Mouse (Mus musculus): ENCODE measurements around the gene Antxr1. TPM values are rescaled to one million over a fixed set of nuclear protein-coding genes. Genes with fewer than 3 reads are reported as not detected.

Antxr1 gene
- total and polyA plus RNA-seq, 2 experiments = 0.28 to 0.92 TPM

GRCm38 (mm10) chr6:87119975-87120374 lies 215.6 kb downstream of the Antxr1 start:
- H3K27me3 ChIP-seq (ENCODE audit: control insufficient read depth, insufficient read depth, low read length) = no peaks in the 10 kb centered on the region
- no peak for TF ChIP-seq POLR2A (IDR thresholded peaks at IDR 0.05; ENCODE audit: extremely low read depth, insufficient read depth, low read length)
- no peaks in the 10 kb centered on the region for H3K79me2 ChIP-seq (ENCODE audit: control insufficient read depth, insufficient read depth, low read length)
- no peak for DNase-seq (ENCODE audit: extremely low read depth, low read depth, low spot score)
- no peak overlapping the region for H3K27ac ChIP-seq (replicated peaks; ENCODE audit: insufficient read depth, low read depth, low read length)
- H3K4me3 ChIP-seq (ENCODE audit: insufficient read depth, low read depth, low read length) = no peak overlapping the region
- H3K36me3 ChIP-seq (ENCODE audit: control insufficient read depth, insufficient read depth, low read length) = no peaks in the 10 kb centered on the region
- H3K4me1 ChIP-seq (ENCODE audit: control insufficient read depth, insufficient read depth, low read length) = no peaks in the 10 kb centered on the region
- no peak overlapping the region for H3K9ac ChIP-seq (ENCODE audit: low read depth, low read length)
- 87% methylated on average over 4 of the region's 4 CpGs for WGBS

DNA sequence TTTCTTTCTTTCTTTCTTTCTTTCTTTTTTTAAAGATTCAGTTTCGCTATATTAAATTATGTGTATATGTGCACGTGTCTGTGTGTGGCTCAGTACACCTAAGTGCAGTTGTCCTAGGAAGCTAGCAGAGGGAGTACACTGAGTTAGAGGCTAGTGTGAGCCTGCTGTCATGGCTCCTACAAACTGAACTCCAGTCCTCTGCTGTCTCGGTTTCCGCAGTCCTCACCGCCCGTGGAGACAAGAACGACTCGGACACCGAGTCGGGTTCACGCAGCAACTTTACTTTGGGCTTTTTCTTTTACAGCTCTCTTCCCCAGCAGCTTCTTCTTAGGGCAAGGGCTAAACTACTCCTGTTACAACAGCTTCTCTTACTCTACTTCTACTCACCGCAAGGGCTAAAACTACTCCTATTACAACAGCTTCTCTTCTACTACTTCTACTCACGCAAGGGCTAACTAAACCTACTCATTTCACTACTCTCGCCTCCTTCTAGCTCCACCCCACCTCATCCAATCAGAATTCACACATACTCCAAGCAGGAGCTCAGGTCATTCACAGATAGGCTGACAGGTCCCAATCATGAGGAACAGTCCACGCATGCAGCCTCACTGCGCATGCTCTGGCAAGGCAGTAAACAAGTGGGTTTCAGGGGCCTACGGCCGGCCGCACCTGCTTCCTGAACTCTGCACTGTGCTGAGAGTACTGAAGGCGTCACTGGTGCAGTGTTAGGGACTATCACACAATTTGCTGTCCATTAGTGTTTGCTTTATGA lies 216.4 kb downstream of the Antxr1 start:
- H3K27me3 ChIP-seq (ENCODE audit: control insufficient read depth, insufficient read depth, low read length) = no peaks in the 10 kb centered on the region
- TF ChIP-seq CTCF (IDR thresholded peaks at IDR 0.05; ENCODE audit: low read depth, low read length) (no peak), POLR2A (IDR thresholded peaks at IDR 0.05; ENCODE audit: extremely low read depth, insufficient read depth, low read length) (no peak)
- no peak for DNase-seq (ENCODE audit: extremely low read depth, low read depth, low spot score)
- WGBS = 75% methylated on average over 20 of the region's 20 CpGs
- no peaks in the 10 kb centered on the region for H3K36me3 ChIP-seq (ENCODE audit: control insufficient read depth, insufficient read depth, low read length)
- H3K4me1 ChIP-seq (ENCODE audit: control insufficient read depth, insufficient read depth, low read length) = no peaks in the 10 kb centered on the region
- no peak overlapping the region for H3K27ac ChIP-seq (replicated peaks; ENCODE audit: insufficient read depth, low read depth, low read length)
- H3K4me3 ChIP-seq (ENCODE audit: insufficient read depth, low read depth, low read length) = no peak overlapping the region
- H3K79me2 ChIP-seq (ENCODE audit: control insufficient read depth, insufficient read depth, low read length) = no peaks in the 10 kb centered on the region
- H3K9ac ChIP-seq (ENCODE audit: low read depth, low read length) = no peak overlapping the region

DNA sequence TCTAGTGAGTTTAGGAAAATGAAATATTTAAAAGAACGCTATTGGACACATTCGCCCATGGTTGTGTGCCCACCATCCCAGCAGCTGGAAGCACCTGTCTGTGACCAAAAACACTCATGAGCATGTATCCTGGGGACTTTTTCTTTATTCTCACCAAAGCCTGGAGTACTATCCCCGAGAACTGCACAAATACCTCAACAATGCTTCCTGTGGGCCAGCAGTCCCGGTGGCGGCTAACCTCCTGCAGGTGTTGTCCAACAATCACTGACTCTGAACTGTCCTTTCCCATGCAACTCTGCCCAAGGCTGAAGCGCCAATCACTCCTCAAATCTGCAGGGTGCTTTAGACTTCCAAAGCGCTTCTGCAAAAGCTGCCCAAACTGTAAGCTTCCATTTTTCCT lies 219.0 kb downstream of the Antxr1 start:
- DNase-seq (ENCODE audit: extremely low read depth, low read depth, low spot score) = no peak
- 91% methylated on average over 7 of the region's 7 CpGs for WGBS
- Histone ChIP-seq H3K4me1 (ENCODE audit: control insufficient read depth, insufficient read depth, low read length) (no peaks in the 10 kb centered on the region), H3K79me2 (ENCODE audit: control insufficient read depth, insufficient read depth, low read length) (no peaks in the 10 kb centered on the region), H3K4me3 (ENCODE audit: insufficient read depth, low read depth, low read length) (no peak overlapping the region), H3K27ac (replicated peaks; ENCODE audit: insufficient read depth, low read depth, low read length) (no peak overlapping the region), H3K36me3 (ENCODE audit: control insufficient read depth, insufficient read depth, low read length) (no peaks in the 10 kb centered on the region), H3K9ac (ENCODE audit: low read depth, low read length) (no peak overlapping the region), H3K27me3 (ENCODE audit: control insufficient read depth, insufficient read depth, low read length) (no peaks in the 10 kb centered on the region)
- TF ChIP-seq CTCF (IDR thresholded peaks at IDR 0.05; ENCODE audit: low read depth, low read length) = no peak
- TF ChIP-seq POLR2A (IDR thresholded peaks at IDR 0.05; ENCODE audit: extremely low read depth, insufficient read depth, low read length) = no peak

DNA sequence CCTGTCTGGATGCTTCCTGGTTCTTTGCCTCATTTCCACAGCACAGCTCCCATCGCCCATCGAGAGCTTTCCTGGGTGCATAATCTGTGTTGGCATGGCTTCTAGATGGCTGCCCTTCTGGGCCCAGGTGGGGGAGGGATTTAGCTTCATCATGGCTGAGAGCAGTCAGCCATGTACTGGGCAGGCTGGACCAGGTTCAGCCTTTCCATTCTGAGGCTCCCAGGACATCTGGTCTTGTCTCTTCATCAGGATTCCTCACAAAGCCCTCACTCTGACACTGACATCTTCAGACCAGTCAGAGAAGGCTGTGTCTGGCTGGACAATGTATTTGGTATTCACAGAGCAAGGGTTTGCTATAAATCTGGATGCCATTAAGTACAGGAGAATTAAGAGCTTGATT lies 219.6 kb downstream of the Antxr1 start:
- Histone ChIP-seq H3K9ac (ENCODE audit: low read depth, low read length) (no peak overlapping the region), H3K36me3 (ENCODE audit: control insufficient read depth, insufficient read depth, low read length) (no peaks in the 10 kb centered on the region), H3K79me2 (ENCODE audit: control insufficient read depth, insufficient read depth, low read length) (no peaks in the 10 kb centered on the region), H3K4me3 (ENCODE audit: insufficient read depth, low read depth, low read length) (no peak overlapping the region), H3K4me1 (ENCODE audit: control insufficient read depth, insufficient read depth, low read length) (no peaks in the 10 kb centered on the region), H3K27ac (replicated peaks; ENCODE audit: insufficient read depth, low read depth, low read length) (no peak overlapping the region), H3K27me3 (ENCODE audit: control insufficient read depth, insufficient read depth, low read length) (no peaks in the 10 kb centered on the region)
- no peak for DNase-seq (ENCODE audit: extremely low read depth, low read depth, low spot score)
- 88% methylated on average over 2 of the region's 2 CpGs for WGBS
- TF ChIP-seq CTCF (IDR thresholded peaks at IDR 0.05; ENCODE audit: low read depth, low read length) (no peak), POLR2A (IDR thresholded peaks at IDR 0.05; ENCODE audit: extremely low read depth, insufficient read depth, low read length) (no peak)

- 94% methylated on average over 6 of the region's 6 CpGs for WGBS
- no peak overlapping the region for H3K4me3 ChIP-seq (ENCODE audit: insufficient read depth, low read depth, low read length)
- no peak for DNase-seq (ENCODE audit: extremely low read depth, low read depth, low spot score)
- TF ChIP-seq POLR2A (IDR thresholded peaks at IDR 0.05; ENCODE audit: extremely low read depth, insufficient read depth, low read length) = no peak
- TF ChIP-seq CTCF (IDR thresholded peaks at IDR 0.05; ENCODE audit: low read depth, low read length) = no peak
- H3K27ac ChIP-seq (replicated peaks; ENCODE audit: insufficient read depth, low read depth, low read length) = no peak overlapping the region
- H3K4me1 ChIP-seq (ENCODE audit: control insufficient read depth, insufficient read depth, low read length) = no peaks in the 10 kb centered on the region
- H3K79me2 ChIP-seq (ENCODE audit: control insufficient read depth, insufficient read depth, low read length) = no peaks in the 10 kb centered on the region
- H3K27me3 ChIP-seq (ENCODE audit: control insufficient read depth, insufficient read depth, low read length) = no peaks in the 10 kb centered on the region
- no peak overlapping the region for H3K9ac ChIP-seq (ENCODE audit: low read depth, low read length)
- H3K36me3 ChIP-seq (ENCODE audit: control insufficient read depth, insufficient read depth, low read length) = no peaks in the 10 kb centered on the region
Measured at GRCm38 (mm10) chr6:87112125-87112524, 223.5 kb downstream of the Antxr1 start.

- WGBS = 100% methylated on average over 1 of the region's 1 CpGs
- Histone ChIP-seq H3K79me2 (ENCODE audit: control insufficient read depth, insufficient read depth, low read length) (no peaks in the 10 kb centered on the region), H3K27me3 (ENCODE audit: control insufficient read depth, insufficient read depth, low read length) (no peaks in the 10 kb centered on the region), H3K9ac (ENCODE audit: low read depth, low read length) (no peak overlapping the region), H3K27ac (replicated peaks; ENCODE audit: insufficient read depth, low read depth, low read length) (no peak overlapping the region), H3K4me3 (ENCODE audit: insufficient read depth, low read depth, low read length) (no peak overlapping the region), H3K36me3 (ENCODE audit: control insufficient read depth, insufficient read depth, low read length) (no peaks in the 10 kb centered on the region), H3K4me1 (ENCODE audit: control insufficient read depth, insufficient read depth, low read length) (no peaks in the 10 kb centered on the region)
- TF ChIP-seq POLR2A (IDR thresholded peaks at IDR 0.05; ENCODE audit: extremely low read depth, insufficient read depth, low read length) (no peak), CTCF (IDR thresholded peaks at IDR 0.05; ENCODE audit: low read depth, low read length) (no peak)
- no peak for DNase-seq (ENCODE audit: extremely low read depth, low read depth, low spot score)
Measured at GRCm38 (mm10) chr6:87111493-87111892, 224.1 kb downstream of the Antxr1 start.
